Mouse (Mus musculus): ENCODE measurements at regions not wholly inside any gene's neighbourhood (a gene's known extent, or its start where the extent isn't known, plus 50 kb on each side); places are given as distances from the start of the nearest gene placed in this dataset.

DNA sequence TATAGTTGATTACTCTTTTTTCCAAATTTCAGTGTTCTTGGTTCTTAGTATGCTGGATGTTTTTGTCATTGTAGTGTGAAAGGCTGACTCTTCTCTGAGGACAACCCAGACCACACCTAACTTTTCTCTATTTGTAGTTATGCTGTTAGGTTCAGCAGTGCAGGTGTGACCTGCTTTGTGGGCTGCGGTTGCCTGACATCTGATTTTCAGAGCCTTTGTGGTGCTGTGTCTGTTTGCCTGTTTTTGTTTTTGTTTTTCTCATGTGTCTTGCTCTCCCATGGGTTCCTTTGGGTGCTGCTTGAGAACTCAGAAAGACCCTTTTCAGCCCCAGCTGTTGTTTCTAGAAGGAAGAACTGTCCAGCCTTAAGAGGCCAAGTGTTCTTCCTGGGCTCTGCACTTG is 52.0 kb upstream of the Trpm1 start:
- TF ChIP-seq POLR2A (IDR thresholded peaks at IDR 0.05; ENCODE audit: control insufficient read depth, low read depth, low read length) = no peak
- no peak for TF ChIP-seq CTCF (IDR thresholded peaks at IDR 0.05; ENCODE audit: control insufficient read depth, insufficient read depth, insufficient replicate concordance, low read depth, low read length)

Data from testis, adult 2 months (tissue).